Mouse (Mus musculus) spleen, adult 10 weeks (tissue): ENCODE results near the gene Efcab3. TPM values are rescaled to one million over a fixed set of nuclear protein-coding genes. Genes with fewer than 3 reads are reported as not detected.

Source experiments
- polyA plus RNA-seq: library from polyadenylated mRNA; stranded (reverse); fragments of 350-450 nt; fragmentation: Illumina TruSeq; extraction: RNeasy Lipid Tissue Mini Kit (QIAGEN cat#74804); gene quantifications from one replicate; pipeline ENCODE4 v1.2.3, GENCODE M21; 2015; ENCODE audit warnings: low replicate concordance; ENCODE audit not compliant: insufficient read depth

The Efcab3 gene
- not detected for polyA plus RNA-seq

DNA sequence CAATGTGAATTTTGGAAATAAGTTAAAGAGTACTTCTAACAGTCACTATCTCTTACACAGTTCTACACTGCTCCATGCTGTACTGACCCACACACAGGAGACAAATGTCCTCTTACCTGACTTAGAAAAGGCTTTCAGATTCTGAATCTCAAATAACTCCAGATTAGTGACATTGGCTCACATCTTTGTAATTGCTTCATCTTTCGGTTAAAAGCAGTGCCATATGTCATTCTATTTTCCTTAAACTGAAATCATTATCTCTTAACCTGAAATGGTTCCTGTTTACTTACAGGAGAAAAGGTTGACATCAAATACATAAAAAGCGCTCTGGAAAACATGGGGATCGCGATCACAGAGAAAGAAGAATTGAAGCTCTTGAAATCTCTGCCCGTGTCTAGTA lies at the start of gene Efcab3:
Gene Efcab3, plus strand, starts transcription at position 301 of the 400 bp plus-strand sequence.

DNA sequence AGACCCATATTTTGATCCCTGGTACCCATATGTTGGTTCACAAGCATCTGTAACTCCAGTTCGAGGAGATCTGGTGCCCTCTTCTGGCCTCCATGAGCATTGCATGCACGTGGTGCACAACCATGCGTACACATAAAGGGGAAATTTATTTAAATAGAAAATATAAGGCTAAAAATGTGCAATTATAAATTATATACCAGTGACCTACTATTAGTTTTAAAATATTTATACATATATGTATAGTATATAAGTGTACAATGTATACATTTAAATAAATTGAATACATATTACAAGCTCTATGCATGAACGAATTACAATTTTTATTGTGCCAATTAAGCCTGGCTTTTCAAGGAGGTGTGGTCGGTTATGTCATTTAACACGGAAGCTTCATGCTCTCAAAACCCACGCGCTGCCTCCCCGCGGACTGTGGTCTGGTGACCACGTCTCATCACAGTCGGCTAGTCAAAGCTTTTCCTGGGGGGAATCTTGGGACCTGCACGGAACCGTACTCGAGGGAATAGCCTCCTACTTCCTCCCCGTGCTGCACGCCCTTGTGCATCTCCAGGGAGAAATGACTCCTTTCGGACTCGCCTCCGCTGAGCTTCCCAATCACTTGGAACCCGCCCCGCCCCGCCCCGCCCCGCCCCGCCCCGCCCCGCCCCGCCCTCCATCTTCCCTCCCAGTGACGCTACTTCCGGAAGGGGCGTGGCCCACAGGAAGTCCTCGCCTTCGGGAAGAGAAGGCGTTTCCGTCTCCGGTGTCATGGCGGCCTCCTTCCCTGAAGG lies 62.5 kb downstream of the Efcab3 start, which contains the start of gene Mettl2:
Gene Mettl2, plus strand, starts transcription at position 691 of the 785 bp plus-strand sequence.

DNA sequence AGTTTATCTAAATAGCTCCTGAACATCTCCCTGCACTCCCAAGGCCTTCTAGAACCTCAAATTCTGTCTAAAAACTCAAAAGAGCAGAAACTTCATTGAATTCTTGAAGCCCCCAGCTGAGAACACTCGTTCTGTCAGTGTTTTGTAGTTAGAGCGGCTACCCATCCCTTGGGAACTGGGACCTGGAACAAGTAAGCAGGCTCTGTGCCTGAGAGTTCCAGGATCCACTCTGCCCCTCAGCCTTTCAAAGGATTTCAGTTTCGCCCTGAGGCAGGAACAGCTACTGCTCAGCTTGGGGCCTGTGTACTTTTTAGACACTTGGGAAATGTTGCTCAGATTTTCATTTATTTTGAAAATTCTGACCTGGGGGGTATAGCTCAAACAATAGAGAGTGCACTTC lies 83.2 kb downstream of the Efcab3 start, which contains the start of gene Gm10842:
Gene Gm10842, plus strand, starts transcription at position 301 of the 400 bp plus-strand sequence.

Other genes starting within 250 kb of the Efcab3 start
- 36.4 TPM for gene Mettl2, start 62.8 kb downstream of the Efcab3 start, polyA plus RNA-seq
- gene Gm10842, start 83.3 kb downstream of the Efcab3 start, polyA plus RNA-seq = not detected
- gene Tlk2, start 115.2 kb downstream of the Efcab3 start, polyA plus RNA-seq = 73.1 TPM
- gene Mrc2, start 229.1 kb downstream of the Efcab3 start, polyA plus RNA-seq = 1.2 TPM